Mouse (Mus musculus) embryo, embryonic 10.5 days (tissue): ENCODE measurements at regions not wholly inside any gene's neighbourhood (a gene's known extent, or its start where the extent isn't known, plus 50 kb on each side); places are given as distances from the start of the nearest gene placed in this dataset.

Experiments used
- DNase-seq: peaks from one replicate; pipeline ENCODE4 v3.0.0-alpha.2; 2015; ENCODE audit warnings: low spot score

- no peak for DNase-seq
Measured at GRCm38 (mm10) chrX:109502571-109502970, 306.0 kb downstream of the Gm6377 start.

GRCm38 (mm10) chrX:109552471-109552870 lies 355.9 kb downstream of the Gm6377 start:
- no peak for DNase-seq

- DNase-seq, result peak; percentile 10
Measured at GRCm38 (mm10) chrX:109587360-109587759, 390.8 kb downstream of the Gm6377 start.

- DNase-seq, result no peak
Measured at GRCm38 (mm10) chrX:109626979-109627761, 430.6 kb downstream of the Gm6377 start.
